Mouse (Mus musculus): Measurements from ENCODE around the gene Ly6g5c. TPM values are rescaled to one million over a fixed set of nuclear protein-coding genes. Genes with fewer than 3 reads are reported as not detected.

Gene Ly6g5c
- total RNA-seq, 4 experiments from 2014 or later, result not detected

DNA sequence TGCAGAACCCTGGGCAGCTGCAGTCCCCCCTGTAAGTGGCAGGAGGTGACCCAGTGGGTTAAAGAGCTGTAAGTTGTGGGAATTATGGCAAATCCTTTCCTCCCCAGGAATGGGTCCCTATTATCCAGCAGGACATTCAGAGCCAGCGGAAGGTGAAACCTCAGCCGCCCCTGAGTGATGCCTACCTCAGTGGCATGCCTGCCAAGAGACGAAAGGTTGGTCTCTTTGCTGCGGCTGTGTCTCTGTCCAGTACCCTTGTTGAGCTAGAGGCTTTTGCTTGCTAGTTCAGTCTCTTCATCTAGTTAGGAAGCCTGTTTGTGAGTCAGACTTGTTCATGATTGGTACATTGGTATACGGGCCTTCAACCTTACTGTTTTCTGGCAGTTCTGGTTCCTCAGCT lies 38.1 kb downstream of the Ly6g5c start:
- DNase-seq, result no peak

- DNase-seq, result no peak
Observed at GRCm38 (mm10) chr17:35147348-35147747, 39.3 kb downstream of the Ly6g5c start.

- DNase-seq, result no peak
Observed at GRCm38 (mm10) chr17:35147922-35148639, 40.0 kb downstream of the Ly6g5c start.

GRCm38 (mm10) chr17:35152121-35152520 lies 44.0 kb downstream of the Ly6g5c start:
- no peak for DNase-seq

GRCm38 (mm10) chr17:35153077-35153476 lies 45.0 kb downstream of the Ly6g5c start:
- no peak for DNase-seq

GRCm38 (mm10) chr17:35153931-35154330 lies 45.9 kb downstream of the Ly6g5c start:
- no peak for DNase-seq

DNA sequence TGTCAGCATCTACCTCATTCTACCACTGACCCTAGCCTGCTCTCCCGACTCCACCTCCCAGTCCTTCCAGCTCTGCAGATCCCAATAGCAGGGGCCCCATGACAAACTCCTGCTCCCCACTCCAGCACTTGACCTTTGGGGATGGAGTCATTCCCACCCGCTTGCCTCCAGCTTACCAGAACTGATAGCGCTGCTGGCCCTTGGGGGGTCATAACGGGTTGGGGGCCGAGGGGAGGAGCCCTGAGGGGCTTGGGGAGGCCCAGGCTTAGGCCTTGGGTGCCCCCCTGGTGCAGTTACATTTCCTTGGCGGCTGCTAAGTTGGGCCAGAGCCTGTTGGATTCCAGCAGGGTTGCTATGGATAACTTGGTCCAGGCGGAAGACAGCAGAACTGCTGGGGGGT lies 46.5 kb downstream of the Ly6g5c start:
- no peak for DNase-seq

DNA sequence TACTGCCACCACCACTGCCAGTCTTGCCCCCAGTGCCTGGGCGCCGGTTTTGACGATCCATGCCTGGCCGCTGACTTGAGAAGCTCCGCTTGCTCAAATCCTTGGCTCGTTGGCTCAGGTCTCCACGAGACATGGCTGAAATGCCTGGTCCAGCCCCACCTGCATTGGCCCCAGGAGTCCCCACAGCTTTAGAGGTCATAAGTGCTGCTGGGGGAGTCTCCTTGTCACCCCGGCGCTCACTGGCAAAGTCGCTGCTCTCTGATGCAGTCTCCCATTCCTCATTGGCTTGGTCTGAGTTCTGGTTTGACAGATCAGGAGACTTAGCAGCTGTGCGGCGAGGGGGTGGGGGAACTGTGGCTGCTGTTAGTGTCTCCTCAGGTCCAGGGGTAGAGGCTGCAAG lies 47.4 kb downstream of the Ly6g5c start:
- no peak for DNase-seq

- no peak for DNase-seq
Observed at GRCm38 (mm10) chr17:35156461-35157200, 48.6 kb downstream of the Ly6g5c start.

DNA sequence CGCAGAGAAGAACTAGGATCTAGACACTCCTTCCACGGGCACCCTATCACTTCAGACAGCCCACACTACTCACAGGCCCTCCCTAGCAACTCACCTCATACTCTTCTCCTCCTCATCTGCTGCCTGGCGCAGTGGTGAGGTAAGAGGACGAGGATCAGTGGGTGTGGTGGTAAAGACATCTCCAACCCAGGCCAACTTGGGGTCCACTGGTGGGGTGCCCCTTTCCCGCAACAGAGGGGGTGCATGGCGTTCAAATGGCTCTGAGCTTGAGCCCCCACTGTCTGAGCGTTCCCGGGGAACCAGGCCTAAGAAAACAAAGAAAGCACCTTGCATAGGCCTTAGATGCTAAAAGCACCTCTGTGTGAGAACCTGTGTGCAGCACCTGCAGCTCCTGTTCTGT lies 49.2 kb downstream of the Ly6g5c start:
- no peak for DNase-seq

DNA sequence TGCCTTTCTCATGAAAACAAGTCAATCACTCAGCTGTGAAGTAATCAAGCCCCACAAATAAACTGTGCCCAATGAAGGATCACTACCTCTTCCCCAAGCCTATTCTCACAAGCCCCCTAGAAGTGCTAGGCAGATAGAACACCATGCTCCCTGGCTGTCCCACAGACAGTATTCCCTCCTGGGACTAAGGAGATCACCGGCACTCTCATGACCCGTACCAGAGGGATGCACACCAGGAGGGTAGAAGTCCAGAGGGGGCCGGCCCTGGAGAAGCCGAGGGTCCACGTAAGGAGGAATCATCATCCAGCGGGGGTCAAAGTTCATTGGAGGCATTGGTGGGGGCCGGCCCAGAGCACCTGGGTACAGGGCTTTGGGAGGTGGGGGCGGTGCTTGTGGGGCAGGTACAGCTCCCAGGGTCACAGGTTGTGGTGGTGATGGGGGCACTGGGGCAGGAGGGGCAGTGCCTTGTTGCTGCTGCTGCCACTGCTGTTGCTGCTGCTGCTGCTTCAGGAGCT lies 49.6 kb downstream of the Ly6g5c start:
- no peak for DNase-seq

GRCm38 (mm10) chr17:35158850-35159593 lies 50.9 kb downstream of the Ly6g5c start:
- no peak for DNase-seq

DNA sequence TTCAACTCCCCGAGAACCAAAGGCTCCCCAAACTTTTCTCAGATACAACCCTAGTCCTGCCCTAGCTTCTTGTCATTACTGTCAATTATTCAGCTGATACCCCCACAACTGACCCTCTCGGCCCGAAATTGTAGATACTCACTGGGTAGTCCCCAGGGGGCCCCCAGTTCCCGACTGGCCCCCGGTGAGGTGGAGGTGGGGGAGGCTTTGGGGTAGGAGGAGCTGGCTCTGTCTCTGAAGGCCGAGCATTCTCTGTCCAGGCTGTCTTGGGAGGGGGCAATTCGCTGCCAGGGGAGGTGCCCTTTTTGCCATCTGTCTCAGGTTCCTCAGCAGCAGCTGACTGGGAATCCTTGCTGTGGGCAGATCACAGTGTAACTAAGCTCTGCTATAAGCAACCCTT lies 51.6 kb downstream of the Ly6g5c start:
- no peak for DNase-seq

- DNase-seq, result no peak
Observed at GRCm38 (mm10) chr17:35161421-35161820, 53.3 kb downstream of the Ly6g5c start.

Other genes starting within 250 kb of the Ly6g5c start
- gene Cfb, start 245.8 kb upstream of the Ly6g5c start, total RNA-seq (2022), result 10 to 100 TPM in 3 of 4 experiments, 1 to 10 TPM in 1; 9.5 to 29.5 (median 17.1) TPM
- gene Zbtb12, start 228.8 kb upstream of the Ly6g5c start, total RNA-seq (2022), result 10 to 100 TPM; 15.0 to 21.0 (median 18.0) TPM
- under 1 TPM in 1 of 4 experiments, not detected in 3; 0.89 TPM for gene Gm20547, start 226.2 kb upstream of the Ly6g5c start, total RNA-seq (2022)
- 100 to 1,000 TPM in 3 of 4 experiments, 10 to 100 TPM in 1; 86.8 to 164 (median 129) TPM for gene C2, start 210.0 kb upstream of the Ly6g5c start, total RNA-seq (2022)
- gene Ehmt2, start 209.8 kb upstream of the Ly6g5c start, total RNA-seq (2022), result 100 to 1,000 TPM; 148 to 179 (median 173) TPM
- 1 to 10 TPM in 2 of 4 experiments, under 1 TPM in 2; 0.73 to 1.8 (median 1.1) TPM for gene Slc44a4, start 193.8 kb upstream of the Ly6g5c start, total RNA-seq (2022)
- 10 to 100 TPM; 27.3 to 39.4 (median 28.1) TPM for gene Neu1, start 177.0 kb upstream of the Ly6g5c start, total RNA-seq (2022)
- 100 to 1,000 TPM in 1 of 4 experiments, 10 to 100 TPM in 3; 24.5 to 115 (median 36.0) TPM for gene Hspa1b, start 149.0 kb upstream of the Ly6g5c start, total RNA-seq (2022)
- under 1 TPM in 1 of 4 experiments, not detected in 3; 0.73 TPM for gene Gm20481, start 138.4 kb upstream of the Ly6g5c start, total RNA-seq (2022)
- gene Hspa1a, start 136.1 kb upstream of the Ly6g5c start, total RNA-seq (2022), result 10 to 100 TPM; 11.9 to 35.8 (median 14.4) TPM
- under 1 TPM; 0.14 to 0.25 (median 0.17) TPM for gene Hspa1l, start 135.6 kb upstream of the Ly6g5c start, total RNA-seq (2022)
- gene Lsm2, start 126.4 kb upstream of the Ly6g5c start, total RNA-seq (2022), result 10 to 100 TPM; 28.2 to 35.4 (median 30.1) TPM
- 10 to 100 TPM; 57.9 to 76.0 (median 67.7) TPM for gene Vars, start 107.3 kb upstream of the Ly6g5c start, total RNA-seq (2022)
- 1 to 10 TPM in 2 of 4 experiments, under 1 TPM in 2; 0.75 to 1.8 (median 1.2) TPM for gene Vwa7, start 91.7 kb upstream of the Ly6g5c start, total RNA-seq (2022)
- gene Sapcd1, start 80.3 kb upstream of the Ly6g5c start, total RNA-seq (2022), result 1 to 10 TPM in 2 of 4 experiments, under 1 TPM in 2; 0.91 to 2.8 (median 0.99) TPM
- gene Msh5, start 61.5 kb upstream of the Ly6g5c start, total RNA-seq (2022), result 1 to 10 TPM in 3 of 4 experiments, under 1 TPM in 1; 0.73 to 4.0 (median 2.2) TPM
- 100 to 1,000 TPM in 2 of 4 experiments, 10 to 100 TPM in 2; 83.2 to 134 (median 113) TPM for gene Clic1, start 58.3 kb upstream of the Ly6g5c start, total RNA-seq (2022)
- 10 to 100 TPM; 12.4 to 29.5 (median 21.6) TPM for gene Ddah2, start 49.2 kb upstream of the Ly6g5c start, total RNA-seq (2022)
- gene Ly6g6c, start 42.9 kb upstream of the Ly6g5c start, total RNA-seq (2022), result not detected
- gene Mpig6b, start 42.1 kb upstream of the Ly6g5c start, total RNA-seq (2022), result not detected
- gene Ly6g6e, start 31.4 kb upstream of the Ly6g5c start, total RNA-seq (2022), result not detected
- gene Ly6g6d, start 30.2 kb upstream of the Ly6g5c start, total RNA-seq (2022), result under 1 TPM in 2 of 4 experiments, not detected in 2; 0.46 to 0.68 TPM
- gene Ly6g6f, start 22.7 kb upstream of the Ly6g5c start, total RNA-seq (2022), result not detected
- 100 to 1,000 TPM in 2 of 4 experiments, 10 to 100 TPM in 2; 79.4 to 124 (median 103) TPM for gene Abhd16a, start 19.0 kb upstream of the Ly6g5c start, total RNA-seq (2022)
- under 1 TPM in 3 of 4 experiments, not detected in 1; 0.38 to 0.91 (median 0.40) TPM for gene Ly6g5b, start 7.1 kb downstream of the Ly6g5c start, total RNA-seq (2022)
- 10 to 100 TPM; 12.6 to 17.9 (median 14.5) TPM for gene Gpank1, start 13.2 kb downstream of the Ly6g5c start, total RNA-seq (2022)
- gene Csnk2b, start 13.8 kb downstream of the Ly6g5c start, total RNA-seq (2022), result 100 to 1,000 TPM; 196 to 224 (median 222) TPM
- gene D17H6S53E, start 18.1 kb downstream of the Ly6g5c start, total RNA-seq (2022), result 10 to 100 TPM; 29.3 to 41.2 (median 39.6) TPM
- under 1 TPM in 2 of 4 experiments, not detected in 2; 0.28 to 0.32 TPM for gene Apom, start 23.8 kb downstream of the Ly6g5c start, total RNA-seq (2022)
- 100 to 1,000 TPM; 354 to 477 (median 417) TPM for gene Bag6, start 26.9 kb downstream of the Ly6g5c start, total RNA-seq (2022)
- gene Prrc2a, start 56.6 kb downstream of the Ly6g5c start, total RNA-seq (2022), result 100 to 1,000 TPM; 241 to 340 (median 274) TPM
- gene Aif1, start 67.8 kb downstream of the Ly6g5c start, total RNA-seq (2022), result 10 to 100 TPM in 2 of 4 experiments, 1 to 10 TPM in 2; 5.5 to 14.5 (median 10.5) TPM
- gene Lst1, start 80.2 kb downstream of the Ly6g5c start, total RNA-seq (2022), result 10 to 100 TPM in 1 of 4 experiments, 1 to 10 TPM in 3; 4.7 to 11.3 (median 8.2) TPM
- 10 to 100 TPM in 1 of 4 experiments, 1 to 10 TPM in 3; 1.3 to 10.3 (median 4.5) TPM for gene Ltb, start 86.2 kb downstream of the Ly6g5c start, total RNA-seq (2022)
- 1 to 10 TPM in 2 of 4 experiments, under 1 TPM in 2; 0.56 to 2.2 (median 0.89) TPM for gene Tnf, start 93.7 kb downstream of the Ly6g5c start, total RNA-seq (2022)
- 1 to 10 TPM in 1 of 4 experiments, under 1 TPM in 3; 0.28 to 1.1 (median 0.63) TPM for gene Lta, start 97.1 kb downstream of the Ly6g5c start, total RNA-seq (2022)
- not detected for gene Gm16181, start 112.6 kb downstream of the Ly6g5c start, total RNA-seq (2022)
- gene Atp6v1g2, start 125.4 kb downstream of the Ly6g5c start, total RNA-seq (2022), result 10 to 100 TPM in 1 of 4 experiments, 1 to 10 TPM in 3; 5.5 to 12.1 (median 7.4) TPM
- 10 to 100 TPM; 17.4 to 20.2 (median 19.8) TPM for gene Nfkbil1, start 127.5 kb downstream of the Ly6g5c start, total RNA-seq (2022)
- gene Ddx39b, start 133.5 kb downstream of the Ly6g5c start, total RNA-seq (2022), result 100 to 1,000 TPM; 181 to 239 (median 202) TPM
- 100 to 1,000 TPM; 209 to 349 (median 279) TPM for gene H2-D1, start 154.5 kb downstream of the Ly6g5c start, total RNA-seq (2022)
- gene H2-Q1, start 212.1 kb downstream of the Ly6g5c start, total RNA-seq (2022), result 1 to 10 TPM; 3.6 to 5.8 (median 4.6) TPM
- gene H2-Q2, start 234.0 kb downstream of the Ly6g5c start, total RNA-seq (2022), result 1 to 10 TPM; 1.7 to 2.7 (median 2.3) TPM

Data from adrenal gland, adult 8-10 months (tissue).